Mouse (Mus musculus) left cerebral cortex, postnatal 4 days (tissue): Measurements from ENCODE around the gene Alyref. TPM values are rescaled to one million over a fixed set of nuclear protein-coding genes. Genes with fewer than 3 reads are reported as not detected.

Source experiments
- DNase-seq: peaks from one replicate; pipeline ENCODE4 v3.0.0-alpha.2; 2022
- intact Hi-C: fragments of 180-260 bp; cut with DNase I; formaldehyde crosslinking; loops from one replicate; pipeline ENCODE4 v1.15.1; 2025
- total RNA-seq, 2 experiments: library from RNA; stranded (reverse); gene quantifications; 2 replicates each; pipeline ENCODE4 v1.2.3; 2021

Alyref gene
- 100 to 1,000 TPM; 111 to 113 TPM for total RNA-seq

- peak; percentile 94 for DNase-seq
- intact Hi-C loops, result no loop called here
Measured at GRCm38 (mm10) chr11:120598283-120598989, at the start of gene Alyref, which contains the start of gene Anapc11. TSS of gene Alyref (minus strand) at chr11:120598365. TSS of gene Anapc11 (plus strand) at chr11:120598421.

GRCm38 (mm10) chr11:120647047-120647830 is 49.1 kb upstream of the Alyref start:
- intact Hi-C loops, result no loop called here

GRCm38 (mm10) chr11:120643601-120643987 is 45.4 kb upstream of the Alyref start, which contains the start of gene Pycr1:
TSS of gene Pycr1 (minus strand) at chr11:120643769.
- peak; percentile 94 for DNase-seq

More at GRCm38 (mm10) chr11:120647047-120647830, 49.1 kb upstream of the Alyref start:
- DNase-seq, result no peak

GRCm38 (mm10) chr11:120642939-120643600 is 44.9 kb upstream of the Alyref start:
- intact Hi-C loops, result no loop called here

More at GRCm38 (mm10) chr11:120643601-120643987, 45.4 kb upstream of the Alyref start, which contains the start of gene Pycr1:
- intact Hi-C loops, result no loop called here

GRCm38 (mm10) chr11:120641869-120642268 is 43.7 kb upstream of the Alyref start:
- no peak for DNase-seq
- intact Hi-C loops, result no loop called here

More at GRCm38 (mm10) chr11:120642939-120643600, 44.9 kb upstream of the Alyref start:
- no peak for DNase-seq

- DNase-seq, result no peak
- intact Hi-C loops, result no loop called here
Measured at GRCm38 (mm10) chr11:120641255-120641654, 43.1 kb upstream of the Alyref start.

- no peak for DNase-seq
- intact Hi-C loops, result no loop called here
Measured at GRCm38 (mm10) chr11:120634810-120635209, 36.6 kb upstream of the Alyref start.

GRCm38 (mm10) chr11:120633520-120634343 is 35.6 kb upstream of the Alyref start, which contains the start of gene Mafg:
TSS of gene Mafg (minus strand) at chr11:120633600.
- peak; percentile 94 for DNase-seq
- intact Hi-C loops, result no loop called here

- intact Hi-C loops, result no loop called here
- DNase-seq, result peak; percentile 52
Measured at GRCm38 (mm10) chr11:120632559-120633519, 34.7 kb upstream of the Alyref start.

- DNase-seq, result no peak
- intact Hi-C loops, result no loop called here
Measured at GRCm38 (mm10) chr11:120631726-120632448, 33.7 kb upstream of the Alyref start.

GRCm38 (mm10) chr11:120630881-120631725 is 32.9 kb upstream of the Alyref start:
- DNase-seq, result no peak
- intact Hi-C loops, result no loop called here

GRCm38 (mm10) chr11:120630401-120630871 is 32.3 kb upstream of the Alyref start:
- intact Hi-C loops, result no loop called here
- no peak for DNase-seq

- DNase-seq, result no peak
Measured at GRCm38 (mm10) chr11:120629911-120630310, 31.7 kb upstream of the Alyref start.

GRCm38 (mm10) chr11:120629341-120629730 is 31.2 kb upstream of the Alyref start:
- intact Hi-C loops, result loop anchor here (10.0 kb wide), 1 partner anchor 85 kb away; the partner anchor contains the start of genes Cenpx and Lrrc45
- no peak for DNase-seq

More at GRCm38 (mm10) chr11:120629911-120630310, 31.7 kb upstream of the Alyref start:
- intact Hi-C loops, result loop anchor here (10.0 kb wide), 1 partner anchor 85 kb away; the partner anchor contains the start of genes Cenpx and Lrrc45

GRCm38 (mm10) chr11:120628601-120629340 is 30.6 kb upstream of the Alyref start:
- intact Hi-C loops, result loop anchor here (10.0 kb wide), 1 partner anchor 86 kb away; the partner anchor contains the start of genes Cenpx and Lrrc45
- no peak for DNase-seq
